Mouse (Mus musculus): ENCODE results near the gene Erbb4.

GRCm38 (mm10) chr1:68961365-68962116 lies 146.3 kb downstream of the Erbb4 start:
- no peak for TF ChIP-seq GATA1 (IDR thresholded peaks at IDR 0.05; ENCODE audit: low read length)
- TF ChIP-seq TAL1 (IDR thresholded peaks at IDR 0.05; ENCODE audit: low read length) = no peak

All from erythroblast, embryonic 14.5 days (primary cell).